Mouse (Mus musculus) retina, postnatal 7 days (tissue): ENCODE measurements around the gene Iqcd.
A peak's percentile ranks its signal among the peaks of the same experiment; 100 is the strongest.

Experiments
- DNase-seq: peaks from one replicate; pipeline ENCODE4 v3.0.0-alpha.2; 2012; ENCODE audit warnings: low read depth, low spot score

Iqcd gene

GRCm38 (mm10) chr5:120627515-120628300, 38.9 kb downstream of the Iqcd start:
- DNase-seq = no peak

GRCm38 (mm10) chr5:120628624-120629023, 39.8 kb downstream of the Iqcd start:
- DNase-seq = no peak

DNA sequence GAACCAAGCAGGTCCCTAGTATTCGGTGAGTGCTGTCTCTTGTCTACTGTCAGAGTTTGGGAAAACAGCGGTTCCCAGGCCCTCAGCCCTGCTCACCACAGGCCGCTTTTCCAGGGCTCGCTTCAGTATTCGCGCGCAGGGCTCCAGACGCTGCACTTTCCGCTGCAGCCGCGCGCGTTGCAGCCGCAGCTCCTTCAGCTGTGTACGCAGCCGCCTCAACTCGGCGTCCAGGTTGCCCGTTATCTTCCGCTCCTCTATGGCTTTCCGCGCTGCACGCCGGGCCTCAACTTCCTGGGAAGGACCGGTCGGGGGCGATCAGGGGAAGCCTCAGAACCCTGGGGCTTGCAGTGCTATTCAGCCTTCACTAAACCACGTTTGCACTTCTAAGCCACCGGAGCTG, 42.3 kb downstream of the Iqcd start:
- DNase-seq = no peak

DNA sequence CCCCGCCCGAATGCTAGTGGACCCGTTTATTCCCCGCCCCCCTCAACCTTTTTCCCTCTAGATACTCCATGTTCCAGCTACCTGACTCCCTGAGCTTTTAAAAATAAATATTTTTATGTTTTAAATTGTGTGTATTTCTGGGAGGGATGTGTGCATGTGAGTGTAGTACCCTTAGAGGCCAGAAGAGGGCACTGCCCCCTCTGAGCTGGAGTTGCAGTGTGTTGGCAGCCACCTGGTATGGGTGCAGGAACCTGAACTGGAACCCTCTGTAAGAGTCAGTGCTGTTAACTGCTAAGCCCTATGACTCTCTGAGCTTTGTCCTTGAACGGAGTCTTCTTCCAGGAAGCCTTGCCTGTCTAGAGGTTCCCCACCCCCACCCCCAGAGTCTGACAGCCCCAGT, 43.1 kb downstream of the Iqcd start:
- no peak for DNase-seq

DNA sequence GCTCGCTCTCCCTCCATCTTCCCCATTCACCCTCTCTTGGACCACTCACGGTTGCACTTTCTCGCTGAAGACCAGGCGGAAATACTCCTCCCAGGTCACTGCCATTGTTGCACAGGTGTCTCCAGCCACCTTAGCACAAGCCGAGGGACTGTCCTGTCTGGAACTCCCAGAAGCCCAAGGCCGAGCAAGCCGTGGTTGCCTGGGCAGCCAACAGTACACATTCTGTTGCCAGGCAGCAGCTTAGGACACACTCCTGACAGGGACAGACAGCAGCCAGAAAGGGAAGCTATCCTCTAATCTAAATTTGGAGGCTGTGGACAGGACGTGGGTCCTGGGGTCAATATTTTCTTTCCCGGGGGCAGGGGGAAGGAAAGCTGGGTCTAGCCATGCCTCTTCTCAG, 45.3 kb downstream of the Iqcd start, which contains the start of gene Cfap73:
Cfap73 (minus strand) TSS at position 105 of the 400 bp plus-strand sequence.
- DNase-seq = no peak

GRCm38 (mm10) chr5:120634860-120635259, 46.0 kb downstream of the Iqcd start:
- no peak for DNase-seq

GRCm38 (mm10) chr5:120635633-120636032, 46.8 kb downstream of the Iqcd start:
- no peak for DNase-seq

DNA sequence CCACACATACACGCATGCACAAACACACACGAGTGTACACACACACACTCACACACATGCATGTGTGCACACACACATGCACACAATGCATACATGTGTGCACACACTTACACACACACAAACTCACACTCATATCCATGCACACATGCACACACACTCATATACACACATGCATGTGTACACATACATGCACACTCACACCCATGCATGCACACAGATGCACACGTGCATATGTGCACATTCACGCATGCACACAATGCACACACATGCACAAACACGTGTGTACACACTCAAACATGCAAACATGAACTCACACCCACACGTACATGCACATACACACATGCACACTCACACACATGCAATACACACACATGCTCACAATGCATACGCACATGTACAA, 51.3 kb downstream of the Iqcd start:
- no peak for DNase-seq

DNA sequence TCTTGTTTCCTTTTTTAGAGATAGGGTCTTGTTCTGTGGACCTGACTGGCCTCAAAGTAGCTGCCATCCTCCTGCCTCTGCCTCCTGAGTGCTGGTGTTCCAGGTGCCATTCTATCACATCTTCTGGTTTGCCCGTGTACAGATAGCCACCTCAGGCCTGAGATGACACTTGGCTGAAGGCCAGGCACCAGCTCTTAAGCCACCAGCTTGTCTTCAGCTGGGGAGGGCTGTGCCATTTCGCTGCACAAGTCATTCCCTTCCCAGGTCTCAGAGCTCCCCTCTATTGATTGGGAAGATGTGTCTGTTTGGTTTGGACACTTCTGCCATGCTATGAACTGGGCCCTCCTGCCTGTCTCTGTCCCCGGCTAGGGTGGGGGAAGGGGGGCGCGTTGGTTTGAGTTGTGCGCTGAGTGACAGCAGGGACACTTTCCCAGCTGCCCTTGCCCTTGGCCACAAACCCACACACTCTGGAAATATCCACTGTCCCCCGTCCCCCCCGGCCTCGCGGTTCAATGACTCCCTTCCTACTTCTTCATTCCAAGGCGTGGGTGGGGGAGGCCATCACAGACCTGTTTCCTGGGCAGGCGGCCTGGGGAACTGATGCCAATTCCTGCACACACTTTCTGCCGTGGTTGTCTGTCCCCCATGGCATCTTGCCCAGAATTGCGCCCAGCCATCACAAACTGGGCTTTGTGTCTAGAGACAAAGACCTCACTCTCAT, 54.7 kb downstream of the Iqcd start:
- no peak for DNase-seq

DNA sequence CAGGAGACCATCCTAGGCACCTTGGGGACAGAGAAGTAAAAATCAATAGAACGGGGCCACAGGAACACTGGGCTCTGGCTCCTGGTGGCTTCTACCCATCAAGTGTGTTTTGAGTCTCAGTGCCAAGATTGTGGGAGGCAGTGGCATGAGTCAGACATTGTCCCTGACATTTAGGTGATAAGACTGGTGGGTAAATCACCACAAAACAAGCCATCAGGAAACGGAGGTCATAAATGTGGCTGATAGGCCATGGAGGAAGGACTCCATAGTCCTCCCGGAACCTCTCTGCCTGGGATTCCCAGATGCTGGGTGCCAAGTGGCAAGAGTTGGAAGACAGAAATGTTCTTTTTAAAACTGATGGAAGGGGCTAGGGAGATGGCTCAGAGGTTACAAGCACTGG, 55.4 kb downstream of the Iqcd start:
- no peak for DNase-seq

GRCm38 (mm10) chr5:120645851-120646250, 57.0 kb downstream of the Iqcd start:
- no peak for DNase-seq

- no peak for DNase-seq
These were observed 58.5 kb downstream of the Iqcd start for GRCm38 (mm10) chr5:120647361-120647760.

DNA sequence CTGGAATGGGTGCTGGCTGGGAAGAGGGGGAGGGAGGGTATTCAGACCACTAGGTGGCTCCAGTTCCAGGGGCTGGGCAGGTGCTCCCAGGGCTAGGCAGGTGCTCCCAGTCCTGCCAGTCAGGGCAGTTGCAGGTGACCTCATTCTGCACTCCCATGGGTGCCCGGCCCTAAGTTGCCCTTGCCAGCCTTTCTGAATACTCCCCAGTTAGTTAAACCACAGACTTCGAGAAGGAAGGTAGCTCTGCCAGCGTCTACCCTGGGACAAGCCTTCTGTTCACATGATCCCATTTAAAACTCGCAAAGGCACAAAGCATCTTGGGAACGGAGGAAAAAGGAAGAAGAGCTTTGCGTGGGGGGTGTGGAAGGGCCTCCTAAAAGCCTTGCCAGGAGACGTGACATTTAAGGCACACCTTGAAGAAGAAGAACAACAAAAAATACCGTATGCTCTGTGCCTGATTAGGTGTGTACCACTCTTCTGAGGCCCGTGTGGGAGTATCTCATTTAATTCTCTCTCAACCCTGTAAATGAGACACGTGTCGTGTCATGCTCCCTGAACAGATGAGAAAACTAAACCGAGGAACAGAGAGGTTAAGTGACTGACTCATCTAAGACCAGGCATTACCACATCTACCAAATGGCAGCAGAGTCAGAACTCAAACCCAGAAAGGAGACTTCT, 59.1 kb downstream of the Iqcd start:
- DNase-seq = no peak

DNA sequence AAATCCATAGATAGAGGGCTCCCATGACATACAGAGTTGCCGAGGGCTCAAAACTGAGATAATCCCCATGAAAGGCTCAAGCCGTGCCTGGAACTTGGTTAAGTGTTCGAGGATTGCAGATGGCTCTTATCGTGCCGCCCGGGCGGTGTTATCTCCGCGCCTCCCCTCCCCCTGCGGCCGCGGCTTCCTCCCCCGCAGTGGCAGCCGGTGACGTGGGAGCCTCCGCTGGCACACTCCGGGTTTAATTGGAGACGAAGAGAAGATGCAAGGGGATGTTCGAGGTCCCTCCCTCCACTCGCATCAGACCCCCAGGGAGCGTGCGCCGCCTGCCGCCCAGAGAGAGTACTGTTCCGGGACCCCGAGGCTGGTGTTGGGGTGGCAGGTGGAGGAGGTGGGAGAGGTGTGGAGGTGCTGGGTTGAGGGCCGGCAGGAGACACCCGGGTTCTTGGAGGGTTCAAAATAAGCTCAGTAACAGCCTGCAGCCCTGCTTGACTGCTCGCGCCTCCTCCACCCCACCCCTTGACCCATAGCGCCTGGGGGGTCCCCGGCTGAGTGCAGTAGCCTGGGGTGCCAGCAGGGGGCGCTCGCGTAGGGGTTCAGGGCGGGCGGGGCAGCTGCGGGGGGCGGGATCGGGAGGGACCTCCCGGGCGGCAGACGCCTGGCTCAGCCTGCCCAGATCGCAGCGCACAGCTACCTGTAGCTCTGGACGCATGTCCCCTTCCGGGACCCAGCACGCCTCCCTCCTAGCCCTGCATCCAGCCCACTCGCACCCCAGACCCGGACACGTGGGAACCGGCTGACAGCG, 60.0 kb downstream of the Iqcd start, which contains the start of gene Rasal1:
Rasal1 (plus strand) TSS at position 244 of the 805 bp plus-strand sequence.
- peak; percentile 27 for DNase-seq

GRCm38 (mm10) chr5:120649374-120649933, 60.6 kb downstream of the Iqcd start:
- no peak for DNase-seq

GRCm38 (mm10) chr5:120649938-120650337, 61.1 kb downstream of the Iqcd start:
- DNase-seq = no peak

GRCm38 (mm10) chr5:120651230-120651629, 62.4 kb downstream of the Iqcd start:
- no peak for DNase-seq

GRCm38 (mm10) chr5:120652915-120653701, 64.3 kb downstream of the Iqcd start:
- no peak for DNase-seq

GRCm38 (mm10) chr5:120653873-120654272, 65.1 kb downstream of the Iqcd start:
- DNase-seq = no peak

- DNase-seq = no peak
These were observed 67.5 kb downstream of the Iqcd start for GRCm38 (mm10) chr5:120656281-120656751.
